Mouse (Mus musculus) lung, adult 2 months (tissue): Measurements from ENCODE around the gene Syde2. TPM values are rescaled to one million over a fixed set of nuclear protein-coding genes. Genes with fewer than 3 reads are reported as not detected.

Source experiments
- DNase-seq: peaks from one replicate; pipeline ENCODE4 v3.0.0; 2022
- H3K4me1 ChIP-seq: fragments of 200-500 bp; 2 replicates; pipeline ENCODE4 v1.6.1; 2011; ENCODE audit warnings: low read length; ENCODE audit not compliant: control insufficient read depth, insufficient read depth
- H3K4me3 ChIP-seq: fragments of 200-500 bp; replicated peaks from 2 replicates; pipeline ENCODE3; 2011; ENCODE audit warnings: low read depth, mild to moderate bottlenecking, control low read depth, low read length; ENCODE audit errors: extremely low read depth
- CTCF ChIP-seq: fragments of 200-500 bp; IDR thresholded peaks from 2 replicates; pipeline ENCODE4 v1.5.1; 2011; ENCODE audit warnings: mild to moderate bottlenecking, low read length, control low read depth; ENCODE audit not compliant: insufficient read depth
- POLR2A ChIP-seq: fragments of 200-500 bp; IDR thresholded peaks from 2 replicates; pipeline ENCODE4 v1.6.1; 2011; ENCODE audit warnings: low read depth, mild to moderate bottlenecking, control low read depth, low read length, borderline replicate concordance; ENCODE audit errors: extremely low read depth
- WGBS: fragments of 180-500 bp; shearing (Covaris S2); methylation state at CpG from one replicate; pipeline ENCODE4 v1.1.7; 2018; 5-methylcytosine and 5-hydroxymethylcytosine counted together
- polyA plus RNA-seq: library from polyadenylated mRNA; depleted of rRNA; stranded (reverse); fragments of >200 nt; gene quantifications from 2 replicates; pipeline ENCODE4 v1.2.3, GENCODE M21; 2012

Syde2 gene
- polyA plus RNA-seq, 1 experiment = 6.6 TPM

GRCm38 (mm10) chr3:146024746-146025145, 37.1 kb downstream of the Syde2 start:
- no peak for DNase-seq
- no peak for TF ChIP-seq CTCF
- no peak for TF ChIP-seq POLR2A
- no peaks in the 10 kb centered on the region for H3K4me1 ChIP-seq
- 80% methylated on average over 7 of the region's 7 CpGs for WGBS
- no peak overlapping the region for H3K4me3 ChIP-seq

GRCm38 (mm10) chr3:146025499-146025898, 37.8 kb downstream of the Syde2 start:
- WGBS = 83% methylated on average over 6 of the region's 6 CpGs
- TF ChIP-seq CTCF (no peak), POLR2A (no peak)

DNA sequence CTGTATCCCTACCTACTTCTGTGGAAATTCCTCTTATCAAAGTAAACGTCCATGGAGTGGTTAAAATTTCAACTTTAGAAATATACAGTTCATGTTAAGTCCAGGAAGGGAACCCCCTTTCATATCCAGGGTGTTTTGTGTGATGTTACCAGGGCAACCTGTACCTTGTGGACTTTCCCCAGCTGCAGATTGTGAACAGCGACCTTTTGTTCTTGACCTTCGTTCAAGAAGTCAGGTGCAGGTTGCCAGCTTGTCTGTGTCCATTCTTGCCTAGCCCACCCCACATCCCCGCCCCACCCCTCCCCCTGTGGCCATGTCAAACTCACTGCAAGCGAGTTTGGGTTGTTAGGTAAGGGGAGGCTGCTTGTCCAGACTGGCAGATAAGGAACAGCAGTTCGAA, 39.4 kb downstream of the Syde2 start:
- TF ChIP-seq CTCF (no peak), POLR2A (no peak)

More at GRCm38 (mm10) chr3:146025499-146025898, 37.8 kb downstream of the Syde2 start:
- Histone ChIP-seq H3K4me3 (no peak overlapping the region), H3K4me1 (peaks cover 2% of the 10 kb centered on the region; the same call in 1 of the 2 replicates)
- no peak for DNase-seq

DNA sequence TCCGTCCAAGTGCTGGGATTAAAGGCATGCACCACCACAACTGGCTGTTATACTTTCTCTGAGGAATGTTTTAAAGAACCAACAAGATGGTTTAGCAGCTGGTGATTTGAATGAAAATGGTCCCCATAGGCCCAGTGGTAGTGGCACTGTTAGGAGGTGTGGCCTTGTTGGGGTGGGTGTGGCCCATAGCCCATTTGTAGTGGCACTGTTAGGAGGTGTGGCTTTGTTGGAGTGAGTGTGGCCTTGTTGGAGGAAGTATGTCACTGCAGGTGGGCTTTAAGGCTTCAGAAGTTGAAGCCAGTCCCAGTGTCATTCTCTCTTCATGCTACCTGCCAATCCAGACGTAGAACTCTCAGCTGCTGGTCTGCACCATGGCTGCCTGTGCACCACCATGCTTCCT, 40.7 kb downstream of the Syde2 start:
- Histone ChIP-seq H3K4me1 (peaks cover 2% of the 10 kb centered on the region; the same call in 1 of the 2 replicates), H3K4me3 (no peak overlapping the region)
- DNase-seq = no peak
- TF ChIP-seq POLR2A (no peak), CTCF (no peak)
- 86% methylated on average over 2 of the region's 2 CpGs for WGBS

More for the DNA sequence above, 39.4 kb downstream of the Syde2 start:
- peaks cover 2% of the 10 kb centered on the region; the same call in 1 of the 2 replicates for H3K4me1 ChIP-seq
- H3K4me3 ChIP-seq = no peak overlapping the region
- WGBS = 31% methylated on average over 6 of the region's 6 CpGs
- DNase-seq = no peak

- H3K4me1 ChIP-seq = peaks cover 2% of the 10 kb centered on the region; the same call in 1 of the 2 replicates
- DNase-seq = no peak
- no peak overlapping the region for H3K4me3 ChIP-seq
- TF ChIP-seq POLR2A = no peak
- TF ChIP-seq CTCF = no peak
- WGBS = 68% methylated on average over 3 of the region's 3 CpGs
Measured at GRCm38 (mm10) chr3:146029234-146029633, 41.6 kb downstream of the Syde2 start.

DNA sequence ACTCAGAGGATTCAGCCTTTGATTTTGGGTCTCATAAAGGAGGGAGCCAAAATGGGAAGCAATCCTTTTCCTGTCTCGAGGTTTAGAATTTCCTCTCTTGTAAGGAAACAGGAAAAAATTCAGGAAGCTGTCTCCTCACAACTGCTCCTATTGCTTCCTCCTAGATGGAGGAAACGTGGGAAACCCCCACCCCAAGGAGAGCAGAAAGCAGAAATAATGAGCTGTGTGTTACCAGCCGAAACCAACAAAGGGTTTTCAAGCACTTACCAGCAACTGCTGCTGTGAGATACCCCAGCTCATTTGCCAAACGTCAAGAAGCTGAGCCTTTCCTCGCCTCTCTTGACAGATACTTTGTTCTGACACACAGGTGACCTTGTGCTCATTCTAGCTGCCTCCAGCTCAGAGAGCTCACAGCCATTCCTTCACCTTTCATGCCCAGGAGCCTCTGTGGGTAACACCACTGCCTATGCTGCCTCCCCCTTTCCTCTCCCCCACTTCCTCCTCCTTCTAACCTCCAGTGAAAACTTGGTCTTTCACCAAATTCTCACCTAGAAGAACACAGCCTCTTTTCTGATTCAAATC, 42.7 kb downstream of the Syde2 start:
- peaks cover 2% of the 10 kb centered on the region; the same call in 1 of the 2 replicates for H3K4me1 ChIP-seq
- DNase-seq = no peak
- WGBS = 25% methylated on average over 5 of the region's 5 CpGs
- H3K4me3 ChIP-seq = no peak overlapping the region
- TF ChIP-seq POLR2A (no peak), CTCF (no peak)

- peaks cover 2% of the 10 kb centered on the region; the same call in 1 of the 2 replicates for H3K4me1 ChIP-seq
- 78% methylated on average over 5 of the region's 5 CpGs for WGBS
- DNase-seq = no peak
- TF ChIP-seq POLR2A = no peak
- TF ChIP-seq CTCF = no peak
- H3K4me3 ChIP-seq = no peak overlapping the region
Measured at GRCm38 (mm10) chr3:146032976-146033375, 45.3 kb downstream of the Syde2 start.

- H3K4me1 ChIP-seq = no peaks in the 10 kb centered on the region
- WGBS = 42% methylated on average over 15 of the region's 15 CpGs
- no peak for TF ChIP-seq POLR2A
- no peak for TF ChIP-seq CTCF
- H3K4me3 ChIP-seq = no peak overlapping the region
- no peak for DNase-seq
Measured at GRCm38 (mm10) chr3:146037906-146038305, 50.2 kb downstream of the Syde2 start.

- WGBS = 51% methylated on average over 12 of the region's 12 CpGs
- no peak for TF ChIP-seq CTCF
- TF ChIP-seq POLR2A = no peak
- Histone ChIP-seq H3K4me3 (no peak overlapping the region), H3K4me1 (no peaks in the 10 kb centered on the region)
- no peak for DNase-seq
Measured at GRCm38 (mm10) chr3:146039132-146039903, 51.6 kb downstream of the Syde2 start.

- 89% methylated on average over 11 of the region's 11 CpGs for WGBS
- H3K4me3 ChIP-seq = no peak overlapping the region
- no peak for DNase-seq
- no peak for TF ChIP-seq POLR2A
- TF ChIP-seq CTCF = no peak
- no peaks in the 10 kb centered on the region for H3K4me1 ChIP-seq
Measured at GRCm38 (mm10) chr3:146041382-146041781, 53.7 kb downstream of the Syde2 start.
